Mouse (Mus musculus) kidney, postnatal 36 days (tissue): ENCODE measurements at regions not wholly inside any gene's neighbourhood (a gene's known extent, or its start where the extent isn't known, plus 50 kb on each side); places are given as distances from the start of the nearest gene placed in this dataset.

Experiments used
- DNase-seq, 2 experiments: peaks; one replicate each; pipeline ENCODE4 v3.0.0; 2021 to 2022; ENCODE audit warnings: mixed read lengths in 2 of 2

DNA sequence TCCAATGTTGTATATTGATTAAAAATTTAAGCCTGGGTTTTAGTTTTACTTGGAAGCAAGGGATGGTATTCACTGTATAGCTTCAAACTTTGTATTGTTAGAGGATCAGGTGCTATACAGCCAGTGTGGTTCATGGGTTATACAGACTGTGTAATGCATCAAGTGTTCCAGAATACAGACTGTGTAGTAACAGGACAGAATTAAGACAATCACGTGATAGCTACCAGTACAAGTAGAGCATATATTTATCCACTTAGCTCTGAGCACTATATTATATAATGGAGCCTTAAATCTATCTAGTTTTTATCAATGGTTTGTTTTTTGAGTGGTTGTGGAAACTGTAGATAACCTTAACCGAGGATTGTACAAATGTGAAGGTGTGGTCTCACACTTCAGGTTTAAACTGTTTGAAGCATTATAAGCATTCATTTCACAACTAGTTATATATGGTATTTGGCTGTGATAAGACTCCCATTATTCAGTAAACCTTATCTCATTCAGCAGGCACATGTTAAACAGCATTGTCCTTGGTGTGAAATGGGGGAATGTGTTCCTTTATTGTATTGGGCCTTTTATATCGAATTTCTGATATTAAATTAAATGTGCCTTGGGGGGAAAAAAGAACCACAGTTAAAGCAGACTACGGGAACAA, 256.3 kb upstream of the Sdr16c6 start:
- no peak for DNase-seq

DNA sequence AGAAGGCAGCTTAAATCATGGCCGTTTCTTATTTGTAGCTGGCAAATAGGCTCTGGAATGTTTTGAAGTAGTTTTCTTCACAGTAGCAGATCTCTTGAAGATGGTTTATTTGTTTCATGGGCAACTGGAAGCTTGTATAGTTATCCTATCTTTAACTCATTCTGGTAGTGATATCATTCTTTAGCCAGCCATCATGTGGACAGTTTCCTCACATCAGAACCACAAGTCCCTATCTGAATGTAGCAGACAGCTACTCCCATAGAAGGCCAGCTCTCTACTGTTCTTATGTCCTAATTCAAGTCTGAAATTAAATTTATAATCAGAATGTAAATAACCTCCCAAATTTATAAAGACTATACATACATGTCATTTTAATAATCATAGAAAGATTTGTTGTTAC, 253.8 kb upstream of the Sdr16c6 start:
- DNase-seq = no peak

DNA sequence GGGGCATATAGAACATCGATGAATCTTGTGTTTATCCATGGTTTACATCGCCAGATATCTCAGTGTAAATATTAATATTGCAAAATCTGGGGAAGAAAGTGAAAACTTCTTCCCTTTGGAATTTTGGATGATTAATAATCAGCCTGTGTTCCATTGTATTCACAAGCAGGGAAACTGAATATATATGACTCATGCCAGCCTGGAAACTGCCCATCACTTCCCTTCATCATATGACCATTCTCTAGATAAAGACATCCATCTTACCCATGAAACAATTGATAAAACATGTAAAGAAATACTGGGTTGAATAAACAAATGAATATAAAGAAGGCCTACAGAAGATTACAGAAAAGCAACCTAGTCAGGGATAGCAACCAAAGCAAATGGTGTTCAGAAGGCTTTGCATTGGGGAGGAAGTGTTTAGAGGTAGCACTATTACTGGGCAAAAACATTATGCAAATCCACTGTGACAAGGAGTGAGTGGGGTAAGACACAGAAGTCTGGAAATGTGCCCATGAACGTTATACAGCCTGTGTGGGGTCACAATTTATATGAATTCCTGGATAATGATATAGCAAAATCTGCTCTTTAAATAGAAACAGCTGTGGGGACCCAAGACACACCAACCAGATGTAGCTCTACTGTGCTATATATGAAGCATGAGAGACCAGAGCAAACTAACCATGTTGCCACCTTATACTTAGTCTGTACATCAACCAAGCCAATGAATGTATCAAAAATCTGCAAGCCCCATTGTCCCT, 238.5 kb upstream of the Sdr16c6 start:
- no peak for DNase-seq

- DNase-seq = no peak
Measured at GRCm38 (mm10) chr4:4311496-4311895, 234.2 kb upstream of the Sdr16c6 start.

- no peak for DNase-seq
Measured at GRCm38 (mm10) chr4:4306922-4307321, 229.6 kb upstream of the Sdr16c6 start.

DNA sequence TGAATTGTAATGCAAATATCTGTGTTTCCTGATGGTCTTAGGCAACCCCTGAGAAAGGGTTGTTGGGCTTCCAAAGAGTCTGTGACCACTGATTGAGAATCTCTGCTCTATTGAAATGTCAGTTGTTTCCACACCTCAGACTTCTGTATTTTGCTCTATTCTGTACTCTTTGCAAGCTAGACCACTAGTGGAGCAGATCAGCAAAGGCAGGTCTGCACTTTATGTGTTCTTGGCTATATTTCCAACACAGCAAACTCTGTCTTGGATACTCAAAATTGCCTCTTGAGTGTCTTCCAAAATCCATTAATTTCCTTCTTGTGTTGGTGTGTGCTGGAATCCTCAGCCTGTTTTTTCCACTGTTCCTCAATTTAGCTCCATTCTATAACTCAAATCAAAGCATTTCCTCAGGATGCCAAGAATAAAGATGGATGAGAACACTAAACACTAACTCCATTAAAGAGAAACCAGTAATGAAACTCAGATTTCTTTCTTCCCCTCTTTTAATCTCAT, 228.5 kb upstream of the Sdr16c6 start:
- DNase-seq = no peak

GRCm38 (mm10) chr4:4304666-4305065, 227.3 kb upstream of the Sdr16c6 start:
- DNase-seq = peak in 1 of 2 experiments; percentile 7

DNA sequence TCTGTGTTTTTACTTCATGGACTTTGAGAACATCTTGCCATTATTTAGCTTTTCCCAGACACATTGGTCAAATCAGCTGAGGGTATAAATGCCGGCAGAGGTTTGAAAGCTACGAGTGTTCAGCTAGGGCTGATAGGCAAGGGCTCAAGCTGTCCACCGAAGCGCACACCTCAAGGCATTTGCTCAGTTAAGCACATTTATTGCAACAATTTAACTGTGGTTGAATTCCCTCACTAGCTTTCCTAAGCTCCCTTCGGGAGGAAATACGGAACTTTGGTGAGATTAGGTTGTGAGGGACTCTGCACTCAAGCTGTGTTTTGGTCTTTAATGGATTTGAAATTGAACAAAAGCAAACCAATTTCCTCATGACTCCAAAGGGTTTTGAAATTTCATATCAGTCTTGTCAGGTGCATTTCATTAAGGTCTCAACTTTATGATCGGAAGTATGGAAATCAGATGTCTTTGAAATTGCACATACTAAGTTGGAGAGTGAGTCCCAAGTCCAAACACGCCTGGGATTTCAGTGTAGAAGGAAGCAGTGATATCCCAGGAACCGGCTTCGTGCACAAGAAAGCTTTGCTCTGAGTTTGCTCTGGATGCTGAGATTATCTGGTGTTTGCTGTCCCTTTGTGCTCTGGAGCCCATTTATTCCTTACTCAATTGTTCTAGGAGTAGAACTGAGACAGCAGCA, 223.0 kb upstream of the Sdr16c6 start:
- DNase-seq = no peak

- DNase-seq = peak in 1 of 2 experiments; percentile 64
Measured at GRCm38 (mm10) chr4:4299631-4300030, 222.3 kb upstream of the Sdr16c6 start.

GRCm38 (mm10) chr4:4249601-4250000, 172.3 kb upstream of the Sdr16c6 start:
- DNase-seq = no peak

GRCm38 (mm10) chr4:4247669-4248068, 170.3 kb upstream of the Sdr16c6 start:
- DNase-seq = no peak

GRCm38 (mm10) chr4:4242306-4242980, 165.1 kb upstream of the Sdr16c6 start:
- DNase-seq = peak; percentile 1 to 22

DNA sequence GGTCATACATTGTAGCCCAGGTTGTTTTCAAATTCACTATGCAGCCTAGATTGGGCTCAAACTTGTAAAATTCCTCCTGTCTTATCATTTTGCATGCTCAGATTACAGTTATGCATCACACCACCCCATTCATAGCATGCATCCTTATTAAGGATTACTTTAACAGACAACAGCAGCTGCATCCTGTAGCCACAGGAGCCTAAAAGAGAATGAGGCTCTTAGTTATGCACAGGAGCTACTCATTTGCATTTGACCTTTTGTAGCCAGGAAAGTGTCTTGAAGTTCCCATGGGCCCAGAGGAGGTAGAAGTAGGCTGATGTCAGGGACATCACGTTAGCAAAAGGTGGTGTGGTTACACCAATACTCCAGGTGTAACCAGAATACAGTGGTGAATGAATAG, 148.9 kb upstream of the Sdr16c6 start:
- DNase-seq = no peak

- DNase-seq = no peak
Measured at GRCm38 (mm10) chr4:4219701-4220100, 142.4 kb upstream of the Sdr16c6 start.

DNA sequence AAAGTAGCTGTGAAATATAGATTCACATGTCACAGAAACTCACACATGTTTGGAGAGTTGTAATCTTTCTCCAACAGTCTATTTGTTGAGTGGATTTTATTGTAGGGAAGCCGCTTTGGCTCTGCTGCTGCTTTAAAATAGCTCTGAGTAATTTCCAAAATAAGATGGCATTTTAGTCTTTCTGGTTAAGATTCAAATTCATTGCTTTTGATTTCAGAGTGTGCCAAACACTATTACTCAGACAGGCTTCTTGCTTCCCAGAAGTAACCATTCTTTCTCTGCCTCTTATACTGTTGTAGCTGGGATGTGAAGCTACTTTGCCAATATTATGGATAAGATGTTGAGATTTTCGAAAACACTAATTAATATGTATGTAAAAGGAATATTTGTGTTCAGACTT, 134.6 kb upstream of the Sdr16c6 start:
- DNase-seq = no peak

- DNase-seq = no peak
Measured at GRCm38 (mm10) chr4:4205158-4205557, 127.8 kb upstream of the Sdr16c6 start.

- DNase-seq = no peak
Measured at GRCm38 (mm10) chr4:4199309-4199708, 122.0 kb upstream of the Sdr16c6 start.

GRCm38 (mm10) chr4:4195834-4196233, 118.5 kb upstream of the Sdr16c6 start:
- no peak for DNase-seq

DNA sequence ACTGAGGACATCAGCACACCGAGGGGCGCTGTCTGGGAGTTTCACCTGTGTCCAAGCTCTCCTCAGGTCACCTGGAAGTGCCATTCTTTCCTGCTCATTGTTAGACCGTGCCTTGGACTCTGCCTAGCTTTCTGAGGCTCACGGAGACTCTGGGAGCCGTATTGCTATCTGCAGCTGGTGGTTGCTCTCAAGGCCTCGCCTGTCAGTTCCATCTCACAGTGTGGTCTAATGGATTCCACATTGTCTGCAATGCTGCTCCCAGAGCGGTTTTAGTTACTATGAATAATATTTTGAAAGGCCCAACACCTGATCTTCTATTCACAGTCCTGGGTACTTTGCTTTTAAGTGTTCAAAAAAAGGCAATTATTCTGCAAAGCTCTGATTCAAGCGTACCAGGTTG, 117.9 kb upstream of the Sdr16c6 start:
- DNase-seq = no peak
